Mouse (Mus musculus) neural tube, embryonic 13.5 days (tissue): ENCODE measurements around the gene Llcfc1. TPM values are rescaled to one million over a fixed set of nuclear protein-coding genes. Genes with fewer than 3 reads are reported as not detected.

Source experiments
- ATAC-seq: fragments of 200-750 bp; cut with Nextera tagmentation; 2 replicates; pipeline ENCODE4 v1.8.0; 2017; ENCODE audit warnings: low read depth, mild to moderate bottlenecking, moderate TSS enrichment, moderate library complexity
- H3K27ac ChIP-seq: fragments of 300-500 bp; sonication (generic); replicated peaks from 2 replicates; pipeline ENCODE4 v1.5.1; 2015; ENCODE audit warnings: moderate library complexity, mild to moderate bottlenecking, inconsistent platforms
- H3K27me3 ChIP-seq: fragments of 300-500 bp; sonication (generic); 2 replicates; pipeline ENCODE4 v1.6.1; 2015; ENCODE audit warnings: mild to moderate bottlenecking, inconsistent platforms
- H3K36me3 ChIP-seq: fragments of 300-500 bp; sonication (generic); 2 replicates; pipeline ENCODE4 v1.6.1; 2015; ENCODE audit warnings: mild to moderate bottlenecking, inconsistent platforms
- H3K4me1 ChIP-seq: fragments of 300-500 bp; sonication (generic); replicated peaks from 2 replicates; pipeline ENCODE4 v1.6.1; 2015; ENCODE audit warnings: inconsistent platforms
- H3K4me2 ChIP-seq: fragments of 300-500 bp; sonication (generic); 2 replicates; pipeline ENCODE4 v1.6.1; 2015; ENCODE audit warnings: inconsistent platforms, mild to moderate bottlenecking, moderate library complexity
- H3K4me3 ChIP-seq: fragments of 300-500 bp; sonication (generic); 2 replicates; pipeline ENCODE4 v1.5.1; 2015; ENCODE audit warnings: mild to moderate bottlenecking, inconsistent platforms
- H3K9ac ChIP-seq: fragments of 300-500 bp; sonication (generic); 2 replicates; pipeline ENCODE4 v1.6.1; 2015; ENCODE audit warnings: moderate library complexity, mild to moderate bottlenecking, inconsistent platforms
- H3K9me3 ChIP-seq: fragments of 300-500 bp; sonication (generic); 2 replicates; pipeline ENCODE4 v1.6.1; 2016; ENCODE audit warnings: inconsistent platforms
- whole genome bisulfite sequencing: fragments of 180-500 bp; shearing (Covaris S2); methylation state at CpG from one replicate; pipeline ENCODE4 v1.1.7; 2015; 5-methylcytosine and 5-hydroxymethylcytosine counted together
- polyA plus RNA-seq: library from polyadenylated mRNA; unstranded; fragments of >200 nt; fragmentation: Nextera tagmentation; extraction: Ambion mirVana; gene quantifications from 2 replicates; pipeline ENCODE4 v1.2.1, GENCODE M21; 2015

The Llcfc1 gene
- polyA plus RNA-seq, result not detected in 2 replicates

GRCm38 (mm10) chr6:41684131-41684530 is at the start of gene Llcfc1:
Gene Llcfc1 (plus strand): TSS chr6:41684431.
- no peaks in the 10 kb centered on the region for H3K27me3 ChIP-seq
- H3K36me3 ChIP-seq, result no peaks in the 10 kb centered on the region
- WGBS, result 84% methylated on average over 2 of the region's 2 CpGs
- no peak within 1 kb of the TSS for H3K9ac ChIP-seq
- ATAC-seq, result no peak
- no peaks in the 10 kb centered on the region for H3K4me1 ChIP-seq
- H3K9me3 ChIP-seq, result no peaks in the 10 kb centered on the region
- H3K27ac ChIP-seq, result no peak within 1 kb of the TSS
- no peak within 1 kb of the TSS for H3K4me3 ChIP-seq
- H3K4me2 ChIP-seq, result no peak within 1 kb of the TSS

- Histone ChIP-seq H3K4me3 (no peak overlapping the region), H3K9ac (no peak overlapping the region), H3K4me1 (no peaks in the 10 kb centered on the region), H3K27ac (no peak overlapping the region), H3K27me3 (no peaks in the 10 kb centered on the region), H3K4me2 (no peak overlapping the region), H3K9me3 (no peaks in the 10 kb centered on the region), H3K36me3 (no peaks in the 10 kb centered on the region)
- 51% methylated on average over 1 of the region's 1 CpGs for WGBS
- ATAC-seq, result no peak
Measured at GRCm38 (mm10) chr6:41635211-41635610, 49.0 kb upstream of the Llcfc1 start.

GRCm38 (mm10) chr6:41636178-41636577 is 48.1 kb upstream of the Llcfc1 start, which contains the start of gene Trpv6:
Gene Trpv6 (minus strand): TSS chr6:41636405.
- Histone ChIP-seq H3K27ac (no peak within 1 kb of the TSS), H3K4me2 (no peak within 1 kb of the TSS), H3K4me1 (no peaks in the 10 kb centered on the region), H3K36me3 (no peaks in the 10 kb centered on the region), H3K9me3 (no peaks in the 10 kb centered on the region), H3K4me3 (no peak within 1 kb of the TSS), H3K27me3 (no peaks in the 10 kb centered on the region), H3K9ac (no peak within 1 kb of the TSS)
- no peak for ATAC-seq
- WGBS, result 26% methylated on average over 5 of the region's 5 CpGs

GRCm38 (mm10) chr6:41637393-41637792 is 46.8 kb upstream of the Llcfc1 start:
- 13% methylated on average over 1 of the region's 1 CpGs for WGBS
- no peaks in the 10 kb centered on the region for H3K27me3 ChIP-seq
- H3K4me2 ChIP-seq, result no peak overlapping the region
- ATAC-seq, result 0 out of 2 replicates have a peak, but pooled peaks have one; percentile 23
- H3K9me3 ChIP-seq, result no peaks in the 10 kb centered on the region
- H3K4me3 ChIP-seq, result no peak overlapping the region
- H3K36me3 ChIP-seq, result no peaks in the 10 kb centered on the region
- H3K4me1 ChIP-seq, result no peaks in the 10 kb centered on the region
- no peak overlapping the region for H3K9ac ChIP-seq
- no peak overlapping the region for H3K27ac ChIP-seq

- H3K27ac ChIP-seq, result no peak overlapping the region
Measured at GRCm38 (mm10) chr6:41637927-41638506, 46.2 kb upstream of the Llcfc1 start.

GRCm38 (mm10) chr6:41640449-41640848 is 43.8 kb upstream of the Llcfc1 start:
- H3K4me1 ChIP-seq, result no peaks in the 10 kb centered on the region
- H3K4me3 ChIP-seq, result no peak overlapping the region
- no peaks in the 10 kb centered on the region for H3K36me3 ChIP-seq
- no peak for ATAC-seq
- H3K9me3 ChIP-seq, result no peaks in the 10 kb centered on the region
- H3K27ac ChIP-seq, result no peak overlapping the region
- no peak overlapping the region for H3K9ac ChIP-seq
- 48% methylated on average over 3 of the region's 3 CpGs for WGBS
- H3K4me2 ChIP-seq, result no peak overlapping the region
- no peaks in the 10 kb centered on the region for H3K27me3 ChIP-seq

More at GRCm38 (mm10) chr6:41637927-41638506, 46.2 kb upstream of the Llcfc1 start:
- H3K4me3 ChIP-seq, result no peak overlapping the region
- no peak for ATAC-seq
- H3K4me1 ChIP-seq, result no peaks in the 10 kb centered on the region
- WGBS, result 83% methylated on average over 6 of the region's 6 CpGs
- H3K4me2 ChIP-seq, result no peak overlapping the region
- H3K27me3 ChIP-seq, result no peaks in the 10 kb centered on the region
- H3K36me3 ChIP-seq, result no peaks in the 10 kb centered on the region
- no peaks in the 10 kb centered on the region for H3K9me3 ChIP-seq
- no peak overlapping the region for H3K9ac ChIP-seq

- 93% methylated on average over 6 of the region's 6 CpGs for WGBS
- Histone ChIP-seq H3K4me1 (no peaks in the 10 kb centered on the region), H3K27me3 (no peaks in the 10 kb centered on the region), H3K9ac (no peak overlapping the region), H3K9me3 (no peaks in the 10 kb centered on the region), H3K27ac (no peak overlapping the region), H3K36me3 (no peaks in the 10 kb centered on the region), H3K4me2 (no peak overlapping the region), H3K4me3 (no peak overlapping the region)
- ATAC-seq, result no peak
Measured at GRCm38 (mm10) chr6:41641173-41641866, 42.9 kb upstream of the Llcfc1 start.

GRCm38 (mm10) chr6:41642765-41643164 is 41.5 kb upstream of the Llcfc1 start:
- ATAC-seq, result no peak
- 89% methylated on average over 4 of the region's 4 CpGs for WGBS
- no peaks in the 10 kb centered on the region for H3K4me1 ChIP-seq
- no peak overlapping the region for H3K4me2 ChIP-seq
- H3K27me3 ChIP-seq, result no peaks in the 10 kb centered on the region
- no peak overlapping the region for H3K4me3 ChIP-seq
- H3K9ac ChIP-seq, result no peak overlapping the region
- H3K9me3 ChIP-seq, result no peaks in the 10 kb centered on the region
- no peaks in the 10 kb centered on the region for H3K36me3 ChIP-seq
- H3K27ac ChIP-seq, result no peak overlapping the region

GRCm38 (mm10) chr6:41643227-41643626 is 41.0 kb upstream of the Llcfc1 start:
- no peaks in the 10 kb centered on the region for H3K36me3 ChIP-seq
- no peaks in the 10 kb centered on the region for H3K27me3 ChIP-seq
- no peak overlapping the region for H3K27ac ChIP-seq
- no peaks in the 10 kb centered on the region for H3K9me3 ChIP-seq
- 92% methylated on average over 3 of the region's 3 CpGs for WGBS
- no peak for ATAC-seq
- no peaks in the 10 kb centered on the region for H3K4me1 ChIP-seq
- H3K4me3 ChIP-seq, result no peak overlapping the region
- H3K4me2 ChIP-seq, result no peak overlapping the region
- H3K9ac ChIP-seq, result no peak overlapping the region

GRCm38 (mm10) chr6:41646220-41646619 is 38.0 kb upstream of the Llcfc1 start:
- H3K9ac ChIP-seq, result no peak overlapping the region
- H3K27ac ChIP-seq, result no peak overlapping the region
- no peak for ATAC-seq
- 88% methylated on average over 3 of the region's 3 CpGs for WGBS
- no peaks in the 10 kb centered on the region for H3K9me3 ChIP-seq
- H3K4me2 ChIP-seq, result no peak overlapping the region
- H3K4me3 ChIP-seq, result no peak overlapping the region
- no peaks in the 10 kb centered on the region for H3K4me1 ChIP-seq
- no peaks in the 10 kb centered on the region for H3K36me3 ChIP-seq
- no peaks in the 10 kb centered on the region for H3K27me3 ChIP-seq

- H3K4me2 ChIP-seq, result no peak overlapping the region
- H3K4me1 ChIP-seq, result no peaks in the 10 kb centered on the region
- no peaks in the 10 kb centered on the region for H3K36me3 ChIP-seq
- no peak overlapping the region for H3K27ac ChIP-seq
- no peak for ATAC-seq
- H3K9ac ChIP-seq, result no peak overlapping the region
- no peaks in the 10 kb centered on the region for H3K9me3 ChIP-seq
- no peaks in the 10 kb centered on the region for H3K27me3 ChIP-seq
- no peak overlapping the region for H3K4me3 ChIP-seq
Measured at GRCm38 (mm10) chr6:41646672-41647071, 37.6 kb upstream of the Llcfc1 start.

- no peaks in the 10 kb centered on the region for H3K4me1 ChIP-seq
- no peak overlapping the region for H3K9ac ChIP-seq
- H3K27ac ChIP-seq, result no peak overlapping the region
- H3K4me3 ChIP-seq, result no peak overlapping the region
- no peaks in the 10 kb centered on the region for H3K9me3 ChIP-seq
- ATAC-seq, result no peak
- 91% methylated on average over 5 of the region's 5 CpGs for WGBS
- no peaks in the 10 kb centered on the region for H3K36me3 ChIP-seq
- H3K4me2 ChIP-seq, result no peak overlapping the region
- H3K27me3 ChIP-seq, result no peaks in the 10 kb centered on the region
Measured at GRCm38 (mm10) chr6:41653173-41653572, 31.1 kb upstream of the Llcfc1 start.

- Histone ChIP-seq H3K27me3 (no peaks in the 10 kb centered on the region), H3K36me3 (no peaks in the 10 kb centered on the region), H3K27ac (no peak overlapping the region), H3K4me1 (no peaks in the 10 kb centered on the region), H3K9me3 (no peaks in the 10 kb centered on the region), H3K9ac (no peak overlapping the region), H3K4me3 (no peak overlapping the region), H3K4me2 (no peak overlapping the region)
- 89% methylated on average over 8 of the region's 8 CpGs for WGBS
- no peak for ATAC-seq
Measured at GRCm38 (mm10) chr6:41654648-41655047, 29.6 kb upstream of the Llcfc1 start.
